In the genomic region with DNA sequence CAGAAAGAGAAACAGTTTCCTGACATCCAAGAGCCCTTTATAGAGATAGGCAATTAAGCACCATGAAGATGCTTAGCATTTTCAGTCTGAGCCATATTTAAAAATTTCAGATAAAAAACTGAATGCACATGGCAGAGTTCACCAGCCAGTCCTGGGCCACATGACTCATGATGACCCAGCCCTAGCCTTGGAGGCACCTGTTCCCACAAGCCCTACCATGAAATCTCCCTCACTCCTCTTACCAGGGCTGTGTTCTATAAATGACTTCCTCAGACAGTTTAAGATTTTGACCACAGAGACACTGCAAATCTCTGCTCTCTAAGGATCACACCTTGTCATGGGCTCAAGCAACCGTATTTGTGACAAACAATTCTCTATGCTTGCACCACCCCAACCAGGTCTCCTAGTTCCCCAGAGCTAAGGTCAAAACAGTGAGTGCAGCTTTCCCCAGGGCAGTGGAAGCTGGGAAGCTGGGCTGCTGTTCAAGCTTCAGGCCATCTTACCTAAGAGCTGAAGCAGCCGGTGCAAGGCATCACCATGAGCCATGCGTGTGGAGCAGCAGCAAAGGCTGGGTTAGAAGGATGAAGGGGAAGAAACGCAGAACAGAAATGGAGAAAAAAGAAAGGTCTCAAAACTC, we compare ENCODE assay signal across 13 mouse cellular contexts. TPM values are rescaled to one million over a fixed set of nuclear protein-coding genes. Genes with fewer than 3 reads are reported as not detected.
DNase-seq lines count a peak whose midpoint lies in the region; ATAC-seq and TF ChIP-seq lines count a peak whose summit lies in the region.
"Had no signal": no experiment of that assay in that cellular context is flagged by ENCODE, and none has a peak within 500 bp of the region (broad histone marks: within the 10 kb centered on the region; RNA-seq: fewer than 3 reads in every experiment).

No protein-coding gene starts in this region.

- 70% methylated on average over 4 of the region's 4 CpGs for WGBS in hindbrain, embryonic 13.5 days
- 70% methylated on average over 4 of the region's 4 CpGs for WGBS in hindbrain, embryonic 16.5 days
- WGBS in intestine, postnatal 0 days, result 45% methylated on average over 4 of the region's 4 CpGs

- DNase-seq in A20 (ENCODE audit: low read depth, low spot score), result peak; percentile 60
- peak; percentile 53 for DNase-seq in adipocyte (ENCODE audit: low spot score)
- DNase-seq in MN1 (ENCODE audit: low spot score), result no peak
- DNase-seq in layer of hippocampus, postnatal 36 days, result no peak
- DNase-seq: adrenal gland, adult 8-10 months; cerebellum, adult 11-12 months; embryo, embryonic 11 days; kidney, postnatal 4 days; lung, postnatal 14 days had no signal

- no peak overlapping the region for H3K4me3 ChIP-seq in hindbrain, embryonic 13.5 days
- no peak overlapping the region for H3K4me3 ChIP-seq in hindbrain, embryonic 16.5 days (ENCODE audit: low read length)
- H3K4me3 ChIP-seq in intestine, postnatal 0 days (ENCODE audit: low read depth, low read length), result peak overlapping the region; percentile 16
- H3K4me3 ChIP-seq: heart, embryonic 12.5 days had no signal

- peak overlapping the region; percentile 28 for H3K4me2 ChIP-seq in hindbrain, embryonic 13.5 days
- no peak overlapping the region for H3K4me2 ChIP-seq in hindbrain, embryonic 16.5 days (ENCODE audit: low read length)
- H3K4me2 ChIP-seq in intestine, postnatal 0 days (replicated peaks; ENCODE audit: low read depth), result peak overlapping the region; percentile 55

- peaks cover 54% of the 10 kb centered on the region for H3K4me1 ChIP-seq in hindbrain, embryonic 13.5 days (replicated peaks)
- H3K4me1 ChIP-seq in hindbrain, embryonic 16.5 days (ENCODE audit: control insufficient read depth, insufficient read depth, low read depth, low read length), result peaks cover 20% of the 10 kb centered on the region
- H3K4me1 ChIP-seq in intestine, postnatal 0 days (replicated peaks; ENCODE audit: control insufficient read depth, insufficient read depth, low read length), result peaks cover 9% of the 10 kb centered on the region; the same call in 1 of the 2 replicates

- H3K9ac ChIP-seq in hindbrain, embryonic 13.5 days, result no peak overlapping the region
- H3K9ac ChIP-seq in hindbrain, embryonic 16.5 days (ENCODE audit: low read depth, low read length), result no peak overlapping the region
- no peak overlapping the region for H3K9ac ChIP-seq in intestine, postnatal 0 days (ENCODE audit: low read depth, low read length)
- H3K9ac ChIP-seq: heart, embryonic 12.5 days had no signal

- H3K36me3 ChIP-seq in hindbrain, embryonic 13.5 days, result no peaks in the 10 kb centered on the region
- H3K36me3 ChIP-seq in hindbrain, embryonic 16.5 days (ENCODE audit: control insufficient read depth, insufficient read depth, low read length), result no peaks in the 10 kb centered on the region
- H3K36me3 ChIP-seq in intestine, postnatal 0 days (ENCODE audit: control insufficient read depth, insufficient read depth), result no peaks in the 10 kb centered on the region
- H3K36me3 ChIP-seq: heart, embryonic 12.5 days had no signal

- no peaks in the 10 kb centered on the region for H3K9me3 ChIP-seq in hindbrain, embryonic 13.5 days
- H3K9me3 ChIP-seq in hindbrain, embryonic 16.5 days (ENCODE audit: control insufficient read depth, low read length), result no peaks in the 10 kb centered on the region
- no peaks in the 10 kb centered on the region for H3K9me3 ChIP-seq in intestine, postnatal 0 days (ENCODE audit: control insufficient read depth)
- H3K9me3 ChIP-seq: heart, embryonic 12.5 days had no signal

- no peak overlapping the region; the same call in 1 of the 2 replicates for H3K27ac ChIP-seq in hindbrain, embryonic 13.5 days
- H3K27ac ChIP-seq in hindbrain, embryonic 16.5 days (ENCODE audit: low read depth, low read length), result no peak overlapping the region
- peak overlapping the region; percentile 70 for H3K27ac ChIP-seq in intestine, postnatal 0 days (ENCODE audit: low read depth, low read length)

- H3K27me3 ChIP-seq in hindbrain, embryonic 13.5 days, result peaks cover 18% of the 10 kb centered on the region
- H3K27me3 ChIP-seq in hindbrain, embryonic 16.5 days (replicated peaks; ENCODE audit: control insufficient read depth, insufficient read depth, low read length), result no peaks in the 10 kb centered on the region
- no peaks in the 10 kb centered on the region for H3K27me3 ChIP-seq in intestine, postnatal 0 days (replicated peaks; ENCODE audit: control insufficient read depth, insufficient read depth, low read length)
- H3K27me3 ChIP-seq: heart, embryonic 12.5 days had no signal

- ATAC-seq in hindbrain, embryonic 13.5 days (ENCODE audit: low FRiP score), result no peak
- ATAC-seq in hindbrain, embryonic 16.5 days, result no peak
- ATAC-seq in intestine, postnatal 0 days, result peak; percentile 44; the same call in 1 of the 2 replicates

- no peak for TF ChIP-seq CTCF in intestine, postnatal 0 days (IDR thresholded peaks at IDR 0.05; ENCODE audit: low read depth)

RNA-seq across cellular contexts. Expression of gene Egln3, which starts 5.3 kb away (rescaled TPM):
- 4.7 and 5.8 TPM in 2 replicates for polyA plus RNA-seq in hindbrain, embryonic 13.5 days (2015; fragmentation: Nextera tagmentation; extraction: Ambion mirVana)
- polyA plus RNA-seq in hindbrain, embryonic 16.5 days (2015; fragmentation: Nextera tagmentation; extraction: Ambion mirVana), result 7.4 and 7.6 TPM in 2 replicates
- 39.2 and 41.9 TPM in 2 replicates for polyA plus RNA-seq in intestine, postnatal 0 days (2015; fragmentation: Nextera tagmentation; extraction: Ambion mirVana)
- 1 to 10 TPM; 4.9 to 5.2 TPM for total RNA-seq in layer of hippocampus, postnatal 36 days (2021)

Comparison
In these comparisons a context has a peak if more than half of its experiments do, and no peak if none do; other contexts are left out.
1. DNase-seq: peak in A20 (single experiment) and adipocyte (single experiment); none in MN1 (single experiment) and layer of hippocampus, postnatal 36 days (0 of 2).